Mouse (Mus musculus): ENCODE data around the gene Zbtb16. TPM values are rescaled to one million over a fixed set of nuclear protein-coding genes. Genes with fewer than 3 reads are reported as not detected.

The Zbtb16 gene
- total RNA-seq, 1 experiment from 2014 or later = 3.3 TPM

DNA sequence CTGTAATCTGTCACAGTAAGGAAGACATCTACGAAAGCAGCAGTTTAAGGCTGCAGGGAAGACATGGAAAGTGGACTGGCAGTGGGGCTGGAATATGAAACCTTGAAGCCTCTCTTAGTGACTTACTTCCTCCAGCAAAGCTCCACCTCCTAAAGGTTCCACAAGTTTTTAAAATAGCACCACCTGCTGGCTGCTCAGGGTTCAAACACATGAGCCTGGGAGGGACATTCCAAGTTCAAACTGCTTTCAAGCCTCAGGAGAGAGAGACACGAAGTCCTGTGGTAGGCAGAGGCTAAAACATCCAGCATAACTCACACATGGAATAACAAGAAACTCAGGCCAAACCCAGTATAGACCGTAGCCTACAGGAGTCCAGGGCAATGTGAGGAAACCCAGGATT, 191.6 kb downstream of the Zbtb16 start:
- ATAC-seq (replicated peaks in 1 of 2; ENCODE audit: insufficient read depth in 1 of 2, low FRiP score in 2 of 2, low TSS enrichment in 1 of 2, low read depth in 1 of 2, poor library complexity in 2 of 2, severe bottlenecking in 2 of 2) = no peak

DNA sequence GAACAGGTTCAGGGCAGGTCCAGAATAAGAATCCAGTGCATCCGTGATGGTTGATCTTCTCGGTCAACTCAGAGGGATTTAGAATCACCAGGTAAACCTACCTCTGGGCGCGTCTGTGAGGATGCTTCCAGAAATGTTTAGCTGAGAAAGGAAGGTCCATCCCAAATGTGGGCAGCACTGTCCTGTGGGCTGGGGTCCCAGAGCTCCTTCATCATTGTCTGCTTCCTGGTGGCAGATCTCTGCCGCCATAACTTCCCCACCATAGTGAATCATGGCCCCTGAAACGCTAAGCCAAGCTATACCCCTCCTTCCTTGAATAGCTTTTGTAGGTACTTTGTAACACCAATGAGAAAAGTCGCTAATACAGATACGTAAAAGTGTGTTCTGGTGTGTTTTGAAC, 194.4 kb downstream of the Zbtb16 start:
- no peak for ATAC-seq (replicated peaks in 1 of 2; ENCODE audit: insufficient read depth in 1 of 2, low FRiP score in 2 of 2, low TSS enrichment in 1 of 2, low read depth in 1 of 2, poor library complexity in 2 of 2, severe bottlenecking in 2 of 2)

DNA sequence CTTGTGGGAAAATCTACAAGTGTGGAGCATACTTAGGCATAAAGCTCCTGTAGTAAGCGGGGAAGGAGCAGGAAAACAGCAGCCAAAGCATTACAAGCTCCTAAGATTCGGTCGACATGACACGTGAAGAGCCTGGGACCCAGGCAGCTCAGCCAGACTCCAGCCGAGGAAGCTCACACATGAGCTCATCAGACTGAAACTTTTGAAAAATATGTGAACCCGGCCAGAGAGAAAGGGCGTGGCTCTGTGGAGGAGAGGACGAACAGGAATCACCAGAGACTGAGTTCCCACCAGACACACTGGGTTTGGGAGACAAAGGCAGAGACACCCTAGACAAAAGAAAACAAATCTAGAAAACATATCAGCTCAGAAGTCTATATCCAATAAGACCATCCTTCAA, 195.1 kb downstream of the Zbtb16 start:
- ATAC-seq (replicated peaks in 1 of 2; ENCODE audit: insufficient read depth in 1 of 2, low FRiP score in 2 of 2, low TSS enrichment in 1 of 2, low read depth in 1 of 2, poor library complexity in 2 of 2, severe bottlenecking in 2 of 2) = no peak

DNA sequence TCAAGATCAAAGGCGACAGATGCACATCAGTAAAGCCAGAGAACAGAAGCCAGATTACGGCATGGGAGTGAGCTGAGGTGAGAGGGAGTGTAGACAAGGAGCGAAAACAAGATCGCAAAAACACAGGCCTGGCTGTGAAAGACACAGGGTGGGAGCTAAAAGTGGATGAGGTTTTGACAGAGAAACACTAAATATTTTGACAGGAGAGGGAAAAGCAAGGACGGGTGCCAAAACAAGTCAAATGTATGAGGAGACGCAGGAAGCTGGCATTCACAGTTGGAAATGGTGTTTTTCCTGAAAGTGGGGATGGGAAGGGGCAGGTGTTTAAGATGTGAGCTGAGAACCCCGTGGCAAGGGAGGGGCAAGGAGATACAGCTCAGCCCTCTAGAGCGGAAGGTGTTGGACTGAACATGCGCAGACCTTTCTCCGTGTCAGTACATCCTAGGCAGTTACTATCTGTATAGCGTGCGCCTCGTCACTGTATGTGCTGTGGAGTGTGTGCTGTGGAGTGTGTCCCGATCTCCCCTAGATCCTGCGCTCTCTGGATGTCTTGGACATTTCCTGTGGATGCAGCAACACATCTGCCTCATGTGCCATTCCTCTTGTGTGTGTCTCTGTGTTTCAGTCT, 197.7 kb downstream of the Zbtb16 start:
- no peak for ATAC-seq (replicated peaks in 1 of 2; ENCODE audit: insufficient read depth in 1 of 2, low FRiP score in 2 of 2, low TSS enrichment in 1 of 2, low read depth in 1 of 2, poor library complexity in 2 of 2, severe bottlenecking in 2 of 2)

DNA sequence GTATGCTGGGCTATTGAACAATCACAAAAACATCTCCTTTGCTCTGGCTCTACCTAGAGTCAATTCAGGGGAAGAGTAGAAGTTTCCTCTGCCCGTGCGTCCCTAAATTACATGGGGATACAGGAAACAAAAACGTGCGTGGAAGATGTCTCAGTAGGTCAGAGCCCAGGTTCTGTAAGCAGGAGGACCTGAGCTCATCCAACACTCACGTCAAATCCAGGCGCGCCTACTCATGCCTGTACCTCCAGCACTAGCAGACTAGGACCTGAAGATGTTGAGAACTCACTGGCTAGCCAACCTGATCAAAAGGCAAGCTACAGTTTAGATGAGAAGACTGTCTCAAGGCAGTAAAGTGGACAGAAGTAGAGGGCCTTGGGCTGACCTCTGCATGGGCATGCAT, 198.9 kb downstream of the Zbtb16 start:
- ATAC-seq (replicated peaks in 1 of 2; ENCODE audit: insufficient read depth in 1 of 2, low FRiP score in 2 of 2, low TSS enrichment in 1 of 2, low read depth in 1 of 2, poor library complexity in 2 of 2, severe bottlenecking in 2 of 2) = no peak

DNA sequence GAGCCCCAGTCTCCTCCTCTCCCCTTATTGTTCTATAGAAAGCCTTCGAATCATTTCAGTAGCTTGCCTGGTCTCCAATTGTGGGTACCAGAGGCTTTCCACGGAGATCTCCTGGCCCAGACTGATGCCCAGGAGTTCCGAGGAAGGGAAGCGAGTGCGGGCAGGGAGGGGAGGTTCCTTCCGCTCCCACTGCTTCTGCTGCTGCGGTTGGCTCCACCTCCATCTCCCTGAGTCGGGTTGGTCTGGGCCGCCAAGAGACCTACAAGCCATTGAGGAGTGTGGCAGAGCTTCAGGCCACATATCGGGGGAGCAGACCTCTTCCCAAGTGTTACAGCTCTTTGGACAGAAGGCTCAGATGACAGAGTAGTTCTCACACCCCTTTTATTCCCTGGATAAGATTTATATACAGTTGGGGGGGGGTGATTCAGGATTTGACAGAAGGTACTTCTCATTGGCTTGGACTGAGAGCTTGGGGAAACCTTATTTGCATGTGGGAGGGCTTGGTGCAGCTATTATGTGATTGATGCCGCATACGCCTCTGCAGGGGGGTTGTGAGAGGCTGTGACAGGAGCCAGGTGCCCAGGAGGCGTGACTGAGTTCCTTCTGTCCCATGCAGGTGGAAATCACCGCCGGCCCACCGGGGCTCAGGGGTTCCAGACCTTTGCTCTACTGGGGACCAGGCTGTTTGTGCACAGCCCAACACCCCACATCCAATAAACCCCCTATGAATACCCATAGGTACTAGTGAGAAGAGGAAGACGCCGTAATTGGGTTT, 200.3 kb downstream of the Zbtb16 start:
- ATAC-seq (replicated peaks in 1 of 2; ENCODE audit: insufficient read depth in 1 of 2, low FRiP score in 2 of 2, low TSS enrichment in 1 of 2, low read depth in 1 of 2, poor library complexity in 2 of 2, severe bottlenecking in 2 of 2) = peak in 1 of 2 experiments; percentile 32; a peak in 1 of 4 replicates

DNA sequence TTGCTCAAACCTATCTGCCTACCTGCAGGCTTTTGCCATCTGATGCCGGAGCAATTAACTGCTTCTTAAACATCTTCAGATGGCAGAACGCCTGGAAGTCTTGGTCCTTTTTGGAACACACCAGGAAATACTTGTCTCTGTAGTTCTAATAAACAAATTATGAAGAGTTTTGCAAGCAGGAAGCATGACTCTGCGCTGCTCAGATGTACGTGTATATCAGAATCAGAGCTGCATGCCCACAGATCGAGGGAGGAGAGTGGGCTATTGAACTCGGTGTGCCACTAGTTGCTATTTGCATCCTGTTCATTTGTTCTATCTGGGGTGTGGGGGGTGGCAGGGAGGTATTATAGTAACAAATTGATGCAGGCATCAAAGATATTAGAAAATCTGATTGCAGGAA, 202.9 kb downstream of the Zbtb16 start:
- no peak for ATAC-seq (replicated peaks in 1 of 2; ENCODE audit: insufficient read depth in 1 of 2, low FRiP score in 2 of 2, low TSS enrichment in 1 of 2, low read depth in 1 of 2, poor library complexity in 2 of 2, severe bottlenecking in 2 of 2)

DNA sequence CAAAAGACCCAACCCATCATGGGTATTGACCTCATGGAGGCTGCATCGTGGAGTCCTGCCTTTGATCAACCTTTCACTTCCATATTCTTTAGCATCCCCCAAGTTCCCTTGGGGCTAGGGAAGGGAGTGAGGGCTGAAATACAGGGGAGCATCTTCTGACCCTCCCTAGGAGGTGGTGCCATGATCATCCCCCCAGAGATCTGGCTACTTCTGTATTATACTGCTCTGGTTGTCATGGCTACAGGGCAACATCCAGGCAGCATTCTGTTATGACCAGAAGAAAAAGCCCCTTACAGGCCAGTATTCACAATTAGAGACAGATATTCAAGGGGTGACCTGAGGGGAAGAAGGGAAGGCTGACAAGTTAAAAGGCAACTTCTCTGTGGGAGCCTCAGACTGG, 216.8 kb downstream of the Zbtb16 start:
- no peak for ATAC-seq (replicated peaks in 1 of 2; ENCODE audit: insufficient read depth in 1 of 2, low FRiP score in 2 of 2, low TSS enrichment in 1 of 2, low read depth in 1 of 2, poor library complexity in 2 of 2, severe bottlenecking in 2 of 2)

DNA sequence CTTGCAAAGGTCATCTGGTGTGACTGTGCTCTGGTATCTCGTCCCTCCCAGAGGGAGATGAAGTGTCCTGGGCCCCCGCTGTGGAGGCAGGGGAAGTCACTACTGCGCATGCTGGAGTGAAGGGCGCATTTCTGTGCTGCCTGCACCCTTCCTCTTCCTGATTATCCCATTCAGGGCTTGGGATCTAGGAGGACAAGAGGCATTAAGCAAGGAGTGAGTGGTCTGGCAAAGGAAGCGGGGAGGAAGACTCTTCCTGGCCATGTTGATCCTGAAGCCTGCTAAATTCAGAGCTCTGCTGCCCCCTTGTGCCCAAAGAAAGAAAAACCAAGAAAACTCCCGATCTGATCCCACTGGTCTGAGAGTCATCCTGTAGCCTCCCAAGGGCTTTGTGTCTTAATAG, 217.4 kb downstream of the Zbtb16 start:
- peak; percentile 45 to 65; a peak in 2 of 4 replicates for ATAC-seq (replicated peaks in 1 of 2; ENCODE audit: insufficient read depth in 1 of 2, low FRiP score in 2 of 2, low TSS enrichment in 1 of 2, low read depth in 1 of 2, poor library complexity in 2 of 2, severe bottlenecking in 2 of 2)

DNA sequence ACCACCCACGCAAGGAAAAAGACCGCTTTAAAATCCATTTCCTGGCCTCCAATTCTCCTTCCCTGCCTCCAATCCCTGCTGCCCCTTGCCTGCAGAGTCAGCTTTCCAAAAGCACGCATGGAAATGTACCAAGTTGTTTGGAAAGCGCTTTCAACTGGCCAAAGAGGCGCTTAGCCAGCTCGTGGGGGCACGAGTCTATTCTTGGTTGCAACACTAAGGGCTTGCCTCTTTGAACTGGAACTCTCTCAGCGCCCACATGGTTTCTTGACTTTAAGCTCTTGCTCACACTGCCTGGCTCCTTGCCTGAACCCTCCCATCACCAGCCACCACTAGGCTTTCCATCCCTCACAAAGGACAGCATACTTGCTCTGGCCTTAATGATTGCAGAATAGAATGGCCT, 217.9 kb downstream of the Zbtb16 start:
- peak in 1 of 2 experiments; percentile 4; a peak in 1 of 4 replicates for ATAC-seq (replicated peaks in 1 of 2; ENCODE audit: insufficient read depth in 1 of 2, low FRiP score in 2 of 2, low TSS enrichment in 1 of 2, low read depth in 1 of 2, poor library complexity in 2 of 2, severe bottlenecking in 2 of 2)

DNA sequence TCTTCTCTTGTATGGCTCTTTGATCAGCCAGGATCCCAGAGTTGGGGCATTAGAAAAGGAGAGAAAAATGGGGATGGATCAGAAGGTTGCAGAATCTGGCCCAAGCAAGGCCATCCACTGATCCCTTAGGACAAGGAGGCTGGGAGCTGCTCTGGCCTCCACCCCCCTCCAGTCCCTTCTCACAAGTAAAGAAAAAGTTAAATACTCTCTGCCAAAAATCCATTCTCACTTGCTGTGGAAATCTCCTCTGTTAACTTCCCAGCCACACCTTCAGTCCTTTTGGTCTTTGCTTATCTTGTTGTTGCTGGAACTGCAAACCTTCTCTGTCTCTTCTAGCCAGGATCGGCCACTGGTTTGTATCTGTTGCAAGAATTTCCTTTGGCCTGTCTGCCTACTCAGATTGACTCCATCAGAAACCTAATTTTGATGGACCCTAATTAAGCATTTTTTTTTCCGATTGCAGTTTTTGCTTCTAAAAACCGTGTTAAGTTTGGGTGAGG, 218.5 kb downstream of the Zbtb16 start:
- no peak for ATAC-seq (replicated peaks in 1 of 2; ENCODE audit: insufficient read depth in 1 of 2, low FRiP score in 2 of 2, low TSS enrichment in 1 of 2, low read depth in 1 of 2, poor library complexity in 2 of 2, severe bottlenecking in 2 of 2)

DNA sequence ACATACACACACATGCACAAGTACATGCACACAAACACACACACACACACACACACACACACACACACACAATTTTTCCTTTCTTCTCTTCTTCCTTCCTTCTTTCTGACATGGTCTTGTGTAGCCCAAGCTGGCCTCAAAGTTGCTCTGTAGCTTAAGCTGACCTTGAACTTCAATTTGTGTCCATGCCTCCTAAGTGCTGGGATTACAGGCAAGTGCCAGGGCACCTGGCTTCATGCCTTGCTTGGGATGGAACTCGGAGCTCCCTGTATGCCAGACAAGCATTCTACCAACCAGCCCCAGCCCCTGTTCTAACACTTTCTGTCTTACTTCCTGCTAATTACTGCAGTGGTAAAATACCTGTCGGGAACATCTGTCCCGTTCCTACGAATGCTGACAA, 222.8 kb downstream of the Zbtb16 start:
- no peak for ATAC-seq (replicated peaks in 1 of 2; ENCODE audit: insufficient read depth in 1 of 2, low FRiP score in 2 of 2, low TSS enrichment in 1 of 2, low read depth in 1 of 2, poor library complexity in 2 of 2, severe bottlenecking in 2 of 2)

DNA sequence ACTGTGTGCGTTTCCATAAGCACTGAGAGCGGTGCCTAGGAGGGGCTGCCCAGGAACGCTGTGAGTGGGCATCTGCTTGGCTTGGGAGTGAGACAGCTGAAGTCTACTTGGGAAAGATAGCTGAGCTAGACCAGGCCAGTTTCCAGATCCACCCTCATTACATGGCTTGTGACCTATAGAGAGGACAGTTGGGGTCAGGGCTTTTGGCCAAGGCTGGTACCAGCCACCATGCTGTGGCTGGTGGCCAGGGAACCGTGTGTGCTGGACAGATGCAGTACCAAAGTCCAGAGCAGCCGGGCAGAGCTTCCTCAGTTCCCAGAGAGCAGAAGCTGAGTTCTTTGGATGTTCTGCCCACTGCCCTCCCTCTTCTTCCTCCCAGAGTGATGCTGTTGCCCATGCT, 223.5 kb downstream of the Zbtb16 start:
- ATAC-seq (replicated peaks in 1 of 2; ENCODE audit: insufficient read depth in 1 of 2, low FRiP score in 2 of 2, low TSS enrichment in 1 of 2, low read depth in 1 of 2, poor library complexity in 2 of 2, severe bottlenecking in 2 of 2) = no peak

DNA sequence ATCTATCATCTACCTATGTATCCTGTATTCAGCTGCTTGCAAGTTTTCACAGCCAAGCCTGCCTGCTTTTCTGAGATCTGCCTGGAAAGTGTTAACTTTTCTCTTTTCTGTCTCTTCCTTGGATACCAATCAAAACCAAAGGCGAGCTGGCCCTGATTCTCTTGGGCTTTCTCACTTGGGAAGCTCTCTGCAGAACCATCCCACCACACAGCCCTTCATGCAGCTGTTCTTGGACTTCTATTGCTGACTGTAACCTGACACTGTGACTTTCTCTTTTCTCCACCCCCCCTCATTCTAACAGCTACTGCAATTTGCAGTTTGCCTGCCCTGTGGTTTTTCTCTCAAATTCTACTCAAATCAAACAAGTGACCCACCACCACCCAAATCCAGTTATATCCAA, 225.0 kb downstream of the Zbtb16 start:
- ATAC-seq (replicated peaks in 1 of 2; ENCODE audit: insufficient read depth in 1 of 2, low FRiP score in 2 of 2, low TSS enrichment in 1 of 2, low read depth in 1 of 2, poor library complexity in 2 of 2, severe bottlenecking in 2 of 2) = no peak

DNA sequence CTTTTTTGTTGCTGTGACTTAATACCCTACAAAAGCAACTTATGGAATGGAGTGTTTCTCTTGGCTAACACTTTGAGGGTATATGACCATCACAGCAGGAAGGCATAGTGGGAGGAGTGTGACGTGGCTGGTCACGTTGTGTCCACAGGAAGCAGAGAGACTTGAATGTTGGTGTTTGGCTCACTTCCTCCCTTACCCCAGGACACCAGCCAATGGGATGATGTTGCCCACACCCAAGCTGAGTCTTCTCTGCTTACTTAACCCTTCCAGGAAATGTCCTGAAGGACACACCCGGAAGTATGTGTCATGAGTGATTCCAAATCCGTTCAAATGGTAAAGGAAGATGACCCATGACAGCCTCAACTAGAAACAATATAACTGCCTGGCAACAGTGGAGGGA, 226.3 kb downstream of the Zbtb16 start:
- no peak for ATAC-seq (replicated peaks in 1 of 2; ENCODE audit: insufficient read depth in 1 of 2, low FRiP score in 2 of 2, low TSS enrichment in 1 of 2, low read depth in 1 of 2, poor library complexity in 2 of 2, severe bottlenecking in 2 of 2)

DNA sequence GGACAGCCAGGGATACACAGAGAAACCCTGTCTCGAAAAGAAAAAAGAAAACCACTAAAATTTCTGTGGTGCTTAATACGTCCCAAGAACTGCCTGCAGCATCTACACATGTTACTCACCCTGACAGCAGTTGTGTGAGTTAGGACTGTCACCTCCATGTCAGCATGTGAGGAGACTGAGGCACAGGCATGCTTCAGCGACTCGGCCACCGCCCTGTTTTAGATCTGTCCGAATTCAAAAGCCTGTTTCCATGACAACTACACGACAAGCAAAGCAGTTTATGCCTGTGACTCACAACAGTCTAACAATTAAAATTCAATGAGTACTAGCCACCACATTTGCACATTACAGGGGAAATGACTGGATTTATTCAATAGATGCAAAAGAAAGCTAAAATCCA, 228.6 kb downstream of the Zbtb16 start:
- no peak for ATAC-seq (replicated peaks in 1 of 2; ENCODE audit: insufficient read depth in 1 of 2, low FRiP score in 2 of 2, low TSS enrichment in 1 of 2, low read depth in 1 of 2, poor library complexity in 2 of 2, severe bottlenecking in 2 of 2)

DNA sequence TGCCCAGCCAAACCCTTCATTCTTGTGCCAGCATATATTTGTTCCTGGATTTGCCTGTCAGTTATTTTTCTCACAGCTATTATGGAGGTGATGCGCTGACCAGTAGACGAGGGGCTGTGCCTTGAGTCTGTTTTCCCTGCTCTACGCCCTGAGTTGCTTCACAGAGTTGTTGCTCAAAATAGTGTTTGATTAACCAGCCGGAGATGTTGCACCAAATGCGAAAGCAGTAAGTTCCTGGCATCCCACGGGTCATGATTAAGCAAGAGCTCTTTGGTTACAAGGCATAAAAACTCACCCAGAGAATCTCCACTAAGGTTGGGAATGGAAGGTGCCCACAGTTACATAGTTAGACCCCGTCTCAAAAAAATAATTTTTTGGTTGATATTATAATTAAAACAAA, 229.9 kb downstream of the Zbtb16 start:
- peak in 1 of 2 experiments; percentile 21; a peak in 1 of 4 replicates for ATAC-seq (replicated peaks in 1 of 2; ENCODE audit: insufficient read depth in 1 of 2, low FRiP score in 2 of 2, low TSS enrichment in 1 of 2, low read depth in 1 of 2, poor library complexity in 2 of 2, severe bottlenecking in 2 of 2)

DNA sequence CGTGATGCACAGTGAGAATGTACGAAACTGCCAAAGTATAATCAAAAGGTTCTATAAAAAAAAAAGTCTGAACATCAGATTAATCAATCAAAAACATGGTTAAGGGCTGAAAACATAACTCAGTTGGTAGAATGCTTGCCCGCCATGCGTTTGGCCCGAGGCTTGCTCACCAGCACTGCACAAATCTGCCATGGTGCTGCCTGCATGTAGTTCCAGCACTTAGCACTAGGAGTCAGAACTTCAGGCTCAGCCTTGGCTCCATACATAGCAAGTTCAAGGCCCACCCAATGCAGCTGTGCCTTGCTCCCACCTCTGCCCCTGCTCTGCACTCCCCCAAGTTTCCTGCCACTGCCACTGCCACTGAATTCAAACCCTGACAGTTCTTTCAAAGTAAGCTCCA, 230.3 kb downstream of the Zbtb16 start:
- peak in 1 of 2 experiments; percentile 32; a peak in 1 of 4 replicates for ATAC-seq (replicated peaks in 1 of 2; ENCODE audit: insufficient read depth in 1 of 2, low FRiP score in 2 of 2, low TSS enrichment in 1 of 2, low read depth in 1 of 2, poor library complexity in 2 of 2, severe bottlenecking in 2 of 2)
